Mouse (Mus musculus): ENCODE data around the gene Evl. TPM values are rescaled to one million over a fixed set of nuclear protein-coding genes. Genes with fewer than 3 reads are reported as not detected.

Evl gene
- total and polyA plus RNA-seq, 3 experiments = 3.2 to 29.3 (median 11.3) TPM

- DNase-seq (ENCODE audit: extremely low read depth) = peak; percentile 49
- dilution Hi-C loops (cut with MboI; ENCODE audit: extremely low pct_ligation_motif_present, extremely low pct_unique_long_range_greater_than_20kb, low sequenced_read_pairs) = no loop called here
Observed at GRCm38 (mm10) chr12:108657350-108657749, 102.8 kb downstream of the Evl start.

GRCm38 (mm10) chr12:108668606-108669235 lies 114.2 kb downstream of the Evl start:
- Histone ChIP-seq H3K9ac (ENCODE audit: insufficient read depth, low read depth) (no peak overlapping the region), H3K27ac (ENCODE audit: insufficient read depth, low read depth) (no peak overlapping the region), H3K27me3 (replicated peaks) (no peaks in the 10 kb centered on the region), H3K79me2 (replicated peaks; ENCODE audit: control insufficient read depth, extremely low read depth, insufficient read depth, poor library complexity, severe bottlenecking) (no peaks in the 10 kb centered on the region), H3K9me3 (replicated peaks; ENCODE audit: low read length) (no peaks in the 10 kb centered on the region), H3K4me1 (ENCODE audit: control insufficient read depth in 1 of 2, insufficient read depth in 2 of 2) (no peaks in the 10 kb centered on the region), H3K4me2 (ENCODE audit: insufficient read depth, low read depth, poor library complexity, severe bottlenecking) (no peak overlapping the region), H3K4me3 (replicated peaks in 1 of 3; ENCODE audit: low read depth in 2 of 3, low read length in 2 of 3, poor library complexity in 1 of 3) (no peak overlapping the region), H3K36me3 (replicated peaks in 1 of 2; ENCODE audit: control insufficient read depth in 1 of 2, insufficient read depth in 1 of 2, low read length in 1 of 2) (peaks cover 0 to 49% of the 10 kb centered on the region in 2 experiments)
- TF ChIP-seq TCF12 (IDR thresholded peaks at IDR 0.05; ENCODE audit: low read depth, low read length) = no peak
- no peak for TF ChIP-seq EP300 (IDR thresholded peaks at IDR 0.05; ENCODE audit: low read length)
- no peak for TF ChIP-seq USF2 (conservative IDR thresholded peaks at IDR 0.05; ENCODE audit: low read depth, low read length)
- TF ChIP-seq MAX (IDR thresholded peaks at IDR 0.05; ENCODE audit: low read length) = no peak
- no peak for TF ChIP-seq RCOR1 (conservative IDR thresholded peaks at IDR 0.05; ENCODE audit: low read depth, low read length)
- TF ChIP-seq JUN (IDR thresholded peaks at IDR 0.05; ENCODE audit: insufficient read depth, low read depth, low read length) = no peak
- in situ Hi-C loops (cut with MboI; ENCODE audit: low pct_ligation_motif_present, low pct_unique_long_range_greater_than_20kb, low sequenced_read_pairs) = no loop called here
- dilution Hi-C loops (cut with MboI; ENCODE audit: extremely low pct_ligation_motif_present, extremely low pct_unique_long_range_greater_than_20kb, low sequenced_read_pairs) = no loop called here
- DNase-seq (ENCODE audit: extremely low read depth) = no peak

More at GRCm38 (mm10) chr12:108657350-108657749, 102.8 kb downstream of the Evl start:
- no peaks in the 10 kb centered on the region for H3K27me3 ChIP-seq (replicated peaks)
- no peak overlapping the region for H3K4me2 ChIP-seq (ENCODE audit: insufficient read depth, low read depth, poor library complexity, severe bottlenecking)
- H3K36me3 ChIP-seq (replicated peaks in 1 of 2; ENCODE audit: control insufficient read depth in 1 of 2, insufficient read depth in 1 of 2, low read length in 1 of 2) = peaks cover 0 to 71% of the 10 kb centered on the region in 2 experiments
- no peak overlapping the region for H3K9ac ChIP-seq (ENCODE audit: insufficient read depth, low read depth)
- no peak overlapping the region for H3K27ac ChIP-seq (ENCODE audit: insufficient read depth, low read depth)
- H3K79me2 ChIP-seq (replicated peaks; ENCODE audit: control insufficient read depth, extremely low read depth, insufficient read depth, poor library complexity, severe bottlenecking) = no peaks in the 10 kb centered on the region
- TF ChIP-seq ETS1 (conservative IDR thresholded peaks at IDR 0.05; ENCODE audit: low read depth, low read length) (no peak), RAD21 (IDR thresholded peaks at IDR 0.05; ENCODE audit: low read depth, low read length) (peak; percentile 49), CTCF (conservative IDR thresholded peaks at IDR 0.05 in 1 of 2, IDR thresholded peaks at IDR 0.05 in 1 of 2; ENCODE audit: low read depth in 2 of 2, low read length in 2 of 2) (peak; percentile 47 to 73; a peak in 3 of 4 replicates), POLR2A (IDR thresholded peaks at IDR 0.05; ENCODE audit: low read depth, low read length) (no peak), CHD1 (IDR thresholded peaks at IDR 0.05; ENCODE audit: low read depth, low read length) (no peak), SMC3 (IDR thresholded peaks at IDR 0.05; ENCODE audit: low read depth, low read length) (peak; percentile 64), POLR2AphosphoS2 (IDR thresholded peaks at IDR 0.05; ENCODE audit: low read depth, low read length) (no peak), MAX (IDR thresholded peaks at IDR 0.05; ENCODE audit: low read length) (no peak)
- H3K9me3 ChIP-seq (replicated peaks; ENCODE audit: low read length) = no peaks in the 10 kb centered on the region
- H3K4me3 ChIP-seq (replicated peaks in 1 of 3; ENCODE audit: low read depth in 2 of 3, low read length in 2 of 3, poor library complexity in 1 of 3) = no peak overlapping the region
- H3K4me1 ChIP-seq (ENCODE audit: control insufficient read depth in 1 of 2, insufficient read depth in 2 of 2) = peaks cover 0 to 23% of the 10 kb centered on the region in 2 experiments; a peak in 2 of 4 replicates
- in situ Hi-C loops (cut with MboI; ENCODE audit: low pct_ligation_motif_present, low pct_unique_long_range_greater_than_20kb, low sequenced_read_pairs) = no loop called here

- H3K4me1 ChIP-seq (ENCODE audit: control insufficient read depth in 1 of 2, insufficient read depth in 2 of 2) = no peaks in the 10 kb centered on the region
- H3K27ac ChIP-seq (ENCODE audit: insufficient read depth, low read depth) = no peak overlapping the region
- H3K9me3 ChIP-seq (replicated peaks; ENCODE audit: low read length) = no peaks in the 10 kb centered on the region
- dilution Hi-C loops (cut with MboI; ENCODE audit: extremely low pct_ligation_motif_present, extremely low pct_unique_long_range_greater_than_20kb, low sequenced_read_pairs) = no loop called here
- peaks cover 0 to 63% of the 10 kb centered on the region in 2 experiments for H3K36me3 ChIP-seq (replicated peaks in 1 of 2; ENCODE audit: control insufficient read depth in 1 of 2, insufficient read depth in 1 of 2, low read length in 1 of 2)
- no peaks in the 10 kb centered on the region for H3K27me3 ChIP-seq (replicated peaks)
- no peak overlapping the region for H3K4me2 ChIP-seq (ENCODE audit: insufficient read depth, low read depth, poor library complexity, severe bottlenecking)
- in situ Hi-C loops (cut with MboI; ENCODE audit: low pct_ligation_motif_present, low pct_unique_long_range_greater_than_20kb, low sequenced_read_pairs) = no loop called here
- H3K9ac ChIP-seq (ENCODE audit: insufficient read depth, low read depth) = no peak overlapping the region
- TF ChIP-seq MAZ (IDR thresholded peaks at IDR 0.05; ENCODE audit: low read depth, low read length) = no peak
- DNase-seq (ENCODE audit: extremely low read depth) = no peak
- no peak overlapping the region for H3K4me3 ChIP-seq (replicated peaks in 1 of 3; ENCODE audit: low read depth in 2 of 3, low read length in 2 of 3, poor library complexity in 1 of 3)
- no peaks in the 10 kb centered on the region for H3K79me2 ChIP-seq (replicated peaks; ENCODE audit: control insufficient read depth, extremely low read depth, insufficient read depth, poor library complexity, severe bottlenecking)
Observed at GRCm38 (mm10) chr12:108671541-108671940, 117.0 kb downstream of the Evl start.
